Mouse (Mus musculus): ENCODE results near the gene B9d2.

B9d2 gene

DNA sequence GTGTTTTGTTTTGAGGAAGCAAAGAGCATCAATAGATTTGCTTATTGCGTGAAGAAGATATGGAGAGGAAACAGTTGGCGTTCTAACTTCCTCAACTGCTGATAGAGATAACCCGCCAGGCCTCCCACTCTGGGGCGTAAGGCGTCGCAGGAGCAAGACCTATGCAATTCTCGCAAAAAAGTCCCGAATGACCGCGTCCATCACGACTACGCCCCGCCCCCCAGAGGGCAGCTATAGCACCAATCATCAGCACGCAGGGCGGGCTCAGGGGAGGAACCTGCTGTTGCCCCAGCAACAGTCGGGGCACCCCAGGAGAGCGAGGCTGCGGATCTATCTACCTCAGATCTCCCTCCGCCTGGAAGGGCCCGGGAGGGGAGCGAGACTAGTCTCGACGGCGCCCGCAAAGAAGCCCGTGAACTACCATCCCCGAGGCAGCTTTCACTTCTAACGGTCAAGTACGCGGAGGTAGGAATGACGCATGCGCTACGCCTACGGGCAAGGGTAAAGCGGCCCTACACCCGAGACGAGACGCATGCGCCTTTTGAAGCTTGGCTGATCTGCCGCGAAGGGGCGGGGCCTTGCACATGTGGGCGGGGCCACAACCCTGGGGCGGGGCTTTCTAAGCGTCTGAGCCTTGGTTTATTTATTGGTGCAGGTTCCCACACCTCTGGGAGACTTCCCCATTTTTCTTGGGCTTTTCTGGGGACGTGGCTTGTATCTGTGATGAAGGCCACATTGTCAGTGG, at the start of gene B9d2:
Gene B9d2, plus strand, starts transcription at position 267 of the 745 bp plus-strand sequence.
- DNase-seq (ENCODE audit: low spot score) = peak; percentile 97

DNA sequence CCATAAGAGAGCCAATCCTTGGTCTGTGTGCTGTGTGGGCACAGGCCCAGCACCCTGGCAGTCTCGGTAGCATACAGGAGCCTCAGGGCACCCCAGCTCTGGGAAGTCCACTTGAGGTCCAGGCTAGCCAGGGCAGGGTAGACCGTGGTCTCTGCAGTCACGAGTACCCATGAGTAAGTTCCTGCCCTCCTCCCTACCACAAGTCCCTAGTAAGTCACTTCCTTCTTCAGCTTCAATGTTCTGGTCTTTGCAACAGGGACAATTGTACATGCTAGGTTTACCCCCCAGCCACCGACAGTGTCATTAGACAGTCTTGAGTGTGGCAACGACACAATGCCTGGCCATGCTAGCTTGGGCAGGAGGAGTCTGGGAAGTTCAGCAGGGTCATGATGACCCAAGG, 47.9 kb upstream of the B9d2 start:
- no peak for DNase-seq (ENCODE audit: low spot score)

DNA sequence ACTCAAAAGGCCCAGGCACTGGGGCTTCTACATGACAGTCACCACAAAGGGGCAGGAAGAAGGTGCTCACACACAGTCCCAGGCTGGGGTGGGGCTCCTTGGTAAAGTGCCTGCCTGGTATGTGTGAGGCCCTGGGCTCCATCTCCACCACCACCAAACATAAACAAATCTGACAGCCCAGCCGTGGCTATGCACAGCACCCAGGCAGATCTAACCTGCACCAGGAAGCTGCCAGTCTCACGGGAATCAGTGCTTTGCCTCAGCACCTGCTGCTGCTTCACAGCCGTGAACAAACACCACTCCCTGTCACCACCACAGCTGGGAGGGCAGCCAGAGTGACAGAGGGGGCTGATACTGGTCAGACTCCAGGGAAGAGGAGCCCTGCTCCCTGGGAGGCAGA, 44.2 kb upstream of the B9d2 start:
- DNase-seq (ENCODE audit: low spot score) = no peak

DNA sequence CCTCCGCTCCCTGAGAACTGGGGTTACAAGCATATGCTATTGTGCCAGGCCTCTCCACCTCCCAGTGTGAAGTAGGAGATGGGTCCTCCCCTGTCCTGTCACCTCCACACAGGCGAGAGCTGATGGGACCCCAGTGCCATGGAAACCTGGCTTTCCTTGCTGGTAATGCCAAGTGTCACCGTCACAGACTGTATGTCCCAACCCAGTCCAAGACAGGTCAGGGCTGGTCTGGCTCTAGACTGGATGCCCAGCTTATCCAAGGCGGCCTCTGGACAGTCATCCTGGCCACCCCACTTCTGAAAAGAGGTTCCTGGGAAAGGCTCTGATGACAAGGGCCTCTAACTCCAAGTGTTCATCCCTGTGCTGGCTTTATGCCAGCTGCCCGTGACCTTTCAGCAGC, 43.5 kb upstream of the B9d2 start:
- DNase-seq (ENCODE audit: low spot score) = no peak

DNA sequence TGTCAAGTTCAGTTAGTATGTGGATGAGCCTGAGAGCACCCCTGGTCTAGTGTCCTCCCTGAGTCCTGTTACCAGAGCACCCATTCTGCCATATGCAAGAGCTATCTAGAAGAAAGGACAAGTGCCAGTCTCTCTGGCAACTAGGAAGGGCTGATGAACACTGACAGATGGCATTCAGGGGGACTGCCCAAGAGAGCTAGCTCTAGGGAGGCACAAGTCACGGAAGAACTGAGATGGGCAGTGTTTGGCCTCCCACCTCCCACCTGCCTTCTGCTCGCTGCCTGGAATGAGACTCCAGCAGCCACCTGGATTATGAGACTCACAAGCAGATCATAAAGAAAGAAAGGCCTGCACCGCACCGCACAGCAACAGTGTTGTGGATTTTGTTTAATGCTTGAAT, 40.8 kb upstream of the B9d2 start:
- DNase-seq (ENCODE audit: low spot score) = no peak

DNA sequence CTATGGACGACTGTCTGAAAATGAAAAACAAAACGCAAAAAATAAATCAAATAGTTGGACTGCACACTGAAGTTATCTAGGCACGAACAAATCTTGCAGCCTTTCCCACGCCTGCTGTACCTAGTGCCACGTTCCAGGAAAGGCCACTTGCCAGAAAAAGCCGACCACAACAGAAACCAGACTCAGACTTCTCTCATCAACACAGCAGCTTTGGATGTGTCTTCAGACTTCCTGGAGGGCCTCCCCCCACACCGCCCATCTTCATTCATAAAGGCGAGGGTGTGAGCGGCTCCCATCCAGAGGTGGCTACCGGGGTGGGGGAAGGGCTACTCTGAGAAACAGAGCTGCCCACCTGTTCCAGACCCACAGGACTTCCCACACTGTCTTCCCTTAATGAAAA, 36.4 kb upstream of the B9d2 start:
- DNase-seq (ENCODE audit: low spot score) = no peak

DNA sequence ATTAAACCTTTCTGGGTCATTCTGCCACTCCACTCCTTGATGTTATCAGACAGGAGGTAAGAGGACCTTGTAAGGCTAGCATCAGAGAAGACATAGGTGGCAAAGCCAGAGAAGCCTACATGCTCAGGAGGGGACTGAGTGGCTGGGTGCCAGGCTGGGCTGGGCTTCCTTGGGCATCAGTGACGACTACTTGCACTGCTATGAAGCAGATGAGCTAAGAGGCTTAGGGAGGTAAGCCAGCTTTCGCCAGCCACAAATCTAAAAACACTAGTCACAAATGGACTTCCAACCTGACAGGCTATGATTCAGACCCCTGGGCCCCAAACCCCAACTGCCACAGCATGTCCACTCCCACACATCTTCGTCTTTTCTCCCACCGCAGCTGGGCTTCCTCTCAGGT, 35.9 kb upstream of the B9d2 start:
- no peak for DNase-seq (ENCODE audit: low spot score)

DNA sequence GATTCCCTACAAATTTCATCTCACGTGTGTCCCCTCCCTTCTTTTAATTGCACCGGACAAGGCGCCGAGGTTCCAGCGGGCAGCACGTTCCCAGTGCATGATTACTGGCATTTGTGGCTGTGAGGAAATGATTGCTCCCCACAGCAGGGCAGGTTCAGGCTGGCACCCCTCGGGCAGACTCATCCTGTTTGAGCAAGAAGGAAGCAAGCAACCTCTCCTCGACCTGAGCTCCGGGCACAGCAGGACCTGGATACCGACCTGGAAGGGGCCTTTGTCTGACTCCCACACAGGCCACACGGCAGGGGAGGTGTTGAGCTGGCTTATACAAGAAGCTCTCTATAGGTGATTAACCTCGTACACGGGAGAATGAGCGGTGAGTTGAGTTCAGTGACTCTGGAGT, 35.5 kb upstream of the B9d2 start:
- DNase-seq (ENCODE audit: low spot score) = no peak

DNA sequence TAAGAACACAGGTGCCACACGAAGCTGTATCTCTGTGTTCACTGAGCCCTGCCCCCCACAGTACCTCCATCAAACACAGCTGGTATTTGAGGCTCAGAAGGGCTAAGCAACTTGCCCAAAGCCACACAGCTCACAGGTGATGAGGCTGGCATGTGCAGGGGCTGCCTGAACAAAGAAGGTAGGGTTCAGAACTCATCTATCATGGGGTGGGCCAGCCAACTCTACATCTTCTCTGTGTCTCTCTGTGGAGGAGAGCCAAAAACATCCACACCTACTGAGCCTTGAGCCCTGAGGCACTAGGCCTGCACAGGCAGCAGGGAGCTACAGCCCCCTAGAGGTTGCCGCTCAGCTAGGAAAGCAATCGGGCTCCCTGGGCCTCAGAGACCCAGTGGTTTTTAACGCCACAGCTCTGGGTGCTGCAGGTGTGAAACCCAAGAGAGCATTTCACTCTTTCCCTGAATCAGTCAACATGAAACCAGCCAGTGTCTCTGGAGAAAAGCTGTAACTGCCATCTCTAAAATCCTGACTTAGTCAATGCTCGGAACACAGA, 32.9 kb upstream of the B9d2 start:
- DNase-seq (ENCODE audit: low spot score) = no peak

DNA sequence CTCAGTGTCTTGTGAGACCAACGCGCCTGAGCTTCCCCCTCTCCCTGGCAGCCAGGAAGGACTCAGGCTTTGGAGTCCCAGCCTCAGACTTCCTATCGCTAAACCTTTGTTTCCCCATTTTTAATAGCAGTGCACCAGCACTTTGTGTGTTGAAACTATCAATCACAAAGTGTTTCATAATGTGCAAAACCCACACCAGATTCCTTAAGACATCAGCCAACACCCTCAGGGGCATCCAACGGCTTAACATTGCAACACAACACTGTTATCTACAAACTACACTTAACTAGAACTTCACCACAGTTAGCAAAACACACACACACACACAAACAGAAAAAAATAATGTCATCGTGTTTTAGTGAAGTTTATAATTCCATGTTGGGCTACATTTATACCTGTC, 30.7 kb upstream of the B9d2 start:
- DNase-seq (ENCODE audit: low spot score) = no peak

DNA sequence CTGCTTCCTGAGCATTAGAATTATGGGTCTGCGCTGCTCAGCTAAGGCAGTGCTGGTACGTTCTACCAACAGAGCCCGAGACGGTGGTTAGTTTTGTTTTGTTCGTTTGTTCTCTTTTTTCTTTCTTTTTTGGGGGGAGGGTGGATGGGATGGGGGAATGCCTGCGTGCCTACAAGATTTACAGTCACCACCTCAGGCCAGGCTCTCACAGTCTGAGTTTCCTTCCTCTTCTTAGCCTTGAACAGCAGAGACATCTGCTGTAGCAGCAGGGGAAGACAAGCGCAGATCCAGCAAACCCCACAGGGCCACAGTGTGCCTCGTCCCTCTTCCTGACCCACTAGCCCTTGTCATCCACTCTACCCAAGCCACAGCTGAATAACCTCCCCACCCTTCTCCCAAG, 29.3 kb upstream of the B9d2 start:
- DNase-seq (ENCODE audit: low spot score) = no peak

DNA sequence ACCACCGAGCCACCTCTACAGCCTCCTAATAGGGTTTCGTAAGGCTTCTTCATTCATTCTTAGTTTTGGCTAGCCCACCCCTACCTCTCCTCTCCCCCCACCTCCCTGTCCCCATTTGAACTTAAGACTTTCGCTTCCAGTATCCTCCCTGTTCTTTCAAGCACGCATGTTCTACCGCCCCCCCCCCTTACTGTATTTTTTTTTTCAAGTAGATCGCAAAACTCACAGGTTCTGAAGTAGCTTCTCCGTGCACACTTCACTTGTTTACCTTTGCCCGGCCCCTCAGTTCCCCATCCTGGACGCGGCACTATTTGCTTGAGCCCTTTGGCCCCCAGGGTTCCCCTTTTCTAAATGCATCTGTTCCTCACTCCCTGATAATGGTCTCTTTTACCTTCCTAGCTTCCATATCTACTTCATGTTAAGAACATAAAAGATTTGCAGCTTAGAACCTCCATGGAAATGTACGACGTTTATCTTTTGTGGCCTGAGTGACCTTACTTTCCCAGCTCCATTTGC, 28.3 kb upstream of the B9d2 start:
- no peak for DNase-seq (ENCODE audit: low spot score)

DNA sequence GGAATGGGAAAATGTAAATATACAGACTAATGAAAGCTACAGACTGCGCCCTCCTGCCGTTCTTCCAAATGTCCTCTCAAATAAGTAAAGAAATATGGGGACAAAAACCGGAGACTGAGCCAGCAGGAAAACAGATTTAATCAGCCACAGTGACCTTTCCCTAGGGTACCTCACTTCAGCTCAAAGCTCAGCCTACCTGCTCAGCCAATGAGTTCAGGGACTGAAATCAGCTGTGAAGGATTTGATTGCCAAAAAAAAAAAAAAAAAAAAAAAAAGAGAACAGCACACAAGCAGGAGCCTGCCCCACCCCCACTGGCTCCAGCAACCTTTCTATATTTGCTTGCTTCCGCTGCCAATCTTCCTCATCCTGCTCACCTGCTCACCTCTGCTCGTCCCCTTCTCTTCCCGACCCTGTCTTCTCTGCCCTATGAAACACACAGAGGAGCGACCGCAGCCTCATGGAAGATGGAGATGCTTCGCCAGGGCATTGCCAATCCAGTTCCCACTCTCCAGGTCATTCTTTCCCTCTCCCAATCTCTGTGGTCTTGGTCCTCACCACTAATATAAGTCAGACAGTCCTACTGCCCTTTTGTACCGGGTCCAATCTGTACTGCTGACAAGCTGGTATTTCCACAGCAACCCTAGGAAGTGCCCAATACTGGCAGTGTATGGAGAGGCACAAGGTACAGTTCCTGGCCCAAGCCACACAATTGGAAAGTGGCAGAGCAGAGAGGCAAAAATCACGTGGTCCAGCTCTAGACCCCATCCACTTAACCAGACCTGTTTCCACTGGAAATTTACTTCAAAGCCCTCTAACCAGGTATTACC, 24.8 kb upstream of the B9d2 start:
- DNase-seq (ENCODE audit: low spot score) = no peak

DNA sequence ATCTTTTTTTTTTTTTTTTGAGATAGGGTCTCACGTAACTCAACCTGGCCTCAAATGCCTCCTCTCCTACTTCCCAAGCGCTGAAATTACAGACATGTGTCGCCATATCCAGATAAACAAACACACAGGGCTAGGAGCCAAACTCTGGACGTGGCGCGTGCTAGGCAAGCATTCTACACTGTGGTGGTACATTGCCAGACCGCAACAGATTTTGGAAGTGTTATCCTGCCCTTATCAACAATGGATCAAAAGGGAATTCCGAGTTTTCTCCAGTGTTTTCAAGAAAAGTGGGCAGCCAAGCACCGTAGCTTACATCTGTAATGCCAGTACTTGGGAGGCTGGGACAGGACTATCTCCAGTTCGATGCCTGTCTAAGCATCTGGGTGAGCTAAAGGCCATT, 22.8 kb upstream of the B9d2 start:
- no peak for DNase-seq (ENCODE audit: low spot score)

DNA sequence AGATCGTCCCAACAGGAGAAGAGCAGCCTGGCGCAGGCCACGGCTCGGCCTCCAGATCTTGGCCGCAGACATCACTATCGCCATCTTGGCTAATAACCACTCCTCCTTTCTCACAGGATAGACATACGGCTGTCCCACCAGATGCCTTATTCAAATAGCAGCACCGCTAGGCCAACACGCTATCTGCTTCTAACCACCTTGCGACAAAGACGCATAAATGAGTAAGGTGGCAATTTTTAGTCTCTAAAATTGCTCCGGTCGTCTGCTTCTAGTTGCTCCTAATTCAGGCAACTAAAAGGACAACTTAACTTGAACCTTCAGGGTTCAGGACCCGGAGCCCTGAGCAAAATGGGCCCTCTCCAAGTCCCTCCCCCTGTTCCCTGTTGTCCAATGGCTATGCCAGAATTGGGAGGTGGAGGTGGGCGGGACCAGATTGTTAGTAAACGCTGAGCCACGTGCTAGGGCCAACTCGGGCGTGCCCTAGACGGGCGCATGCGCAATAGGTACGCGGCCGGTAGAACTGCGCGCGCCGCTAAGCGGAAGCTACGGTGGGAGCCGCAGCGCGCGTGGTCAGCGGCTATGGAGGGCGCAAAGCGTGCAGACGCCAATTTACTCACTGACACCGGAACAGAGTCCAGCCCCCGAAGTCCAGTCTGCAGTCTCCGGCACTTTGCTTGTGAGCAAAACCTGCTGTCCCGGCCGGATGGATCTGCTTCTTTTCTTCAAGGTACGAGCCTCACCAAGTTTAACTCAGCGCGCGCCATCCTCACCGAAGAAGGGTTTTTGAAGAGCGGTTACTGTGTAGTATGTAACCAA, 21.7 kb upstream of the B9d2 start, which contains the start of the genes Bckdha and Exosc5:
Gene Bckdha, minus strand, starts transcription at position 325 of the 816 bp plus-strand sequence.
Gene Exosc5, plus strand, starts transcription at position 508 of the 816 bp plus-strand sequence.
- DNase-seq (ENCODE audit: low spot score) = peak; percentile 100

DNA sequence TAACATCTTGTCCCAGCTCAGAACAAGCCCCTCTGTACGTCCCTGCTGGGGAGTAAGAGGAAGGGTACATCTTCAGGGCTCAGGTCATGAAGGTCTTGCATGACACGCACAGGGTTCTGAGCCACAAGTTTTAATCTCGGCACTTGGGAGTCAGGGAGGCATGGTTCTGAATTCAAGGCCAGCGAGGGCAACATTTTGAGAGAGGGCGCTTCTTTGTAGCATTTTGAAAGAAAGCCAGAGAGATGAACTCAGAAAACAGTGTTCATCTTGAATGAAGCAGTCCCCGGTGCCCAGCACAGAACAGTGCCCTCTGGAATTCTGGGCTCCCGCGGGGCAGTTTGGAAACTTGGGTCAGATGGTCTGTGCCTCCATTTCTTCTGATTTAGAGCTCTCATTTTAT, 14.2 kb upstream of the B9d2 start:
- no peak for DNase-seq (ENCODE audit: low spot score)

DNA sequence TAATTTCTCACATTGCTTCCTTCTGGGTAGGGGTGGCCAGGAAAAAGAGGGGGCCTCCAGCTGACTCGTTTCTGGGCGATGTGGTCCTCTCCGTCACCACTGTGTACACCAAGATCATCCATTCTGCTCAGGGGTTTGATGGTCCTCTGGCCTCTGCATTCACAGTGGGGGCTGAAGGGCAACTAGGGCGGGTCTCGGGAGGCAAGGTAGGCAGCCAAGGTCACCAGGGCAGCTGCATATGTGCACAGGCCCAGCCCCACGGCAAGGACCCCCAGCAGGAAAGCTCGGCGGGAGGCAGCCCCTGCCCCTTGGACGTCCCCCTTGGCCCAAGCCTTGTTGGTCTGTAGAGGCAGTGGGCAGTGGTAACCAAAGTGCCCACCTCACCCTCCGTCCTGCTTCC, 11.4 kb upstream of the B9d2 start:
- DNase-seq (ENCODE audit: low spot score) = no peak

DNA sequence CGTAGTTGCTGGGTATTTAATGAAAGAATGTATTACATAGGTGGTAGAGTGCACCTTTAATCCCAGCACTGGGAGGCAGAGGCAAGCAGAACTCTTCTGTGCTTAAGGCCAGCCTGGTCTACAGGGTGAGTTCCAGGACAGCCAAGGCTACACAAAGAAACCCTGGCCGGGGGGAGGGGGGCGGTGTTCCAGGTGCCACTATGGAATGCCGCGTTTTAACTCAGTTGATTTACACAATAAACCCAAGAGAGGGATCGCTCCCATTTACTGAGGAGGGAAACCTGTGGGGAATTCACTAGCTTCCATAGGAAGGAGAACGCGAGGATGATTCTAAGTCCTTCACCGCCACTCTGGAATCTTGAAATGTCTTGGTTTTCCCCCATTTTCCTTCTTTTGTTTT, 10.9 kb upstream of the B9d2 start:
- no peak for DNase-seq (ENCODE audit: low spot score)

DNA sequence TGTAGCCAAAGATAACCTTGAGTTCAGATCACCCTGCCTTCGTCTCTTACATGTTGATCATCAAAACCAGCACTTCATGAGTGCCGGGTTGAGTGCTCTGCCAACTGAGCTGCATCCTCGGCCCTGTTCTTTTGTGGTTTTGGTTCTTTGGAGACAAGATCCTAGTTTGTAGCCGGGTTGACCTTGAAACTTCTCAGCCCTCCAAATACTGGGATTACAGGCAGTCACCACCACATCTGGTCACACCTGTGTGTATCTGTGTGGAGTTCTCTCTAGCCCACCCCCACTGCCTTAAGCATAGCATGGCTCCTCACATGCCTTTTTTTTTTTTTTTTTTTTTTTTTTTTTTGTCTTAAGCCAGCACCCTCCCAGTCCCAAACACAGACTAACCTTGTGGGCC, 10.5 kb upstream of the B9d2 start:
- DNase-seq (ENCODE audit: low spot score) = no peak

DNA sequence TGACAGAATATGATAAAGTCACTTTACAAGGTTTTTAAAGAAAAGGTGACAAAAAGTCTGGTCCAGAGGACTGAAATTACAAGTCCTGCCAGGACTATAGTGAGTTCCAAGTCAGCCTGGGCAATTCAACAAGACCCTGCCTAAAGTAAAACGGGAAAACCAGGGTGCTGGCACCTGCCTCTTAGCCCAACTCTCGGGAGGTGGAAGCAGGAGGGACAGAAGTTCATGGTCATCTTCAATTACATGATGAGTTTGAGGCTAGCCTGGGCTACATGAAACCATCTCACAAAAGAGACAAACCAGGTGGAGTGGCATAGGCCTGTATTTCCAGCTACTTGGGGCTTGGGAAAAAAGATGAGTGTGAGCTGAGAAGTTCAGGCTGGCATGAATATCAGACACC, 8.9 kb upstream of the B9d2 start:
- no peak for DNase-seq (ENCODE audit: low spot score)

DNA sequence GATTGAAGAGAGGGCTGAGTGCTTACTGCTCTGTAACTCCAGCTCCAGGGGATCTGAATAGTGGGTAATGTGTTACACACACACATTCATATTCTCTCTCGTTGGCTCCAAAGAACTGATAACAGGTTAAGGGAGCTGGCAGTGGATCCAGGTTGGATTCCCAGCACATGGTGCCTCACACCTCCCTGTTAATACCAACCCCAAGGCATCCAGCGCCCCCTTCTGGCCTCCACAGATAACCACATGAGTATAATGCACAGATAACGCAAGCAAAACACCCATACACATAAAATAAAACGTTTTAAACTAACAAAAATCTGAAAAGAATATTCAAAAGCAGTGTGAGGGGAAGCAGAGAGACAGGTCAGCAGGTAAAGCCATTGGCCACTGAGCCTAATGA, 8.1 kb upstream of the B9d2 start:
- DNase-seq (ENCODE audit: low spot score) = no peak

DNA sequence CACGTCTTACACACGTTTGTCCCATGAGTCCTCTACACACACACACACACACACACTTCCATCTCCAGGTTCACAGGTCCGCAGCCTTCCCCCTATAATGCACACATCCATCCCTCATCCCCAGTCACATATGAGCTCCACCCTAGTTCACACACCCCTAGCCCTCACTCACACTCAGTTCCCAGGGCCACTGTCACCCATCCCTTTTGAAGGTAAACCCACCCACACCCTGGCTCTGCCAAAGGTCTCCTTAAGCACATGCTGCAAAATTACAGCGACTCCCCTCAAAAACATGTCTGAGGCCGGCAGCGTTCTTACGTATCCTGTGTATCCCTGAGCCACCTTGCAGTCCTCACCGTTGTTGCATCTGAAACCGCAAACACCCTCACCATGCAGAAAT, 6.3 kb upstream of the B9d2 start:
- DNase-seq (ENCODE audit: low spot score) = no peak

Measured in embryo, embryonic 10 days (tissue).